Mouse (Mus musculus): ENCODE results near the gene A030005L19Rik. TPM values are rescaled to one million over a fixed set of nuclear protein-coding genes. Genes with fewer than 3 reads are reported as not detected.
"Not testable (repeated sequence)": the region's sequence is repeated elsewhere in the genome, so short reads cannot be mapped to it uniquely, and the experiment has no call there.

The A030005L19Rik gene
- polyA plus RNA-seq, 1 experiment, result 2.2 TPM

- WGBS, result 87% methylated on average over 2 of the region's 2 CpGs
- no peak for TF ChIP-seq CTCF (IDR thresholded peaks at IDR 0.05; ENCODE audit: extremely low read depth, insufficient read length, insufficient replicate concordance, low read depth, low read length)
- TF ChIP-seq POLR2A (IDR thresholded peaks at IDR 0.05; ENCODE audit: low read depth, low read length), result no peak
- Histone ChIP-seq H3K4me1 (ENCODE audit: control insufficient read depth, insufficient read depth, insufficient read length, low read length) (no peaks in the 10 kb centered on the region), H3K27ac (ENCODE audit: insufficient read depth, low read depth, low read length) (no peak overlapping the region), H3K27me3 (ENCODE audit: control insufficient read depth, insufficient read depth, low read length) (no peaks in the 10 kb centered on the region), H3K36me3 (ENCODE audit: control insufficient read depth, insufficient read depth, low read length) (no peaks in the 10 kb centered on the region), H3K4me3 (ENCODE audit: low read depth, low read length) (no peak overlapping the region)
These were observed 35.5 kb downstream of the A030005L19Rik start for GRCm38 (mm10) chr1:82948601-82949000.

- not testable (repeated sequence) for H3K36me3 ChIP-seq (ENCODE audit: control insufficient read depth, insufficient read depth, low read length); H3K27me3 ChIP-seq (ENCODE audit: control insufficient read depth, insufficient read depth, low read length); H3K4me1 ChIP-seq (ENCODE audit: control insufficient read depth, insufficient read depth, insufficient read length, low read length); H3K4me3 ChIP-seq (ENCODE audit: low read depth, low read length); H3K27ac ChIP-seq (ENCODE audit: insufficient read depth, low read depth, low read length)
These were observed 42.8 kb downstream of the A030005L19Rik start, which contains the start of gene Gm7544 for GRCm38 (mm10) chr1:82955913-82956312. Gm7544 (minus strand) TSS chr1:82956013.

DNA sequence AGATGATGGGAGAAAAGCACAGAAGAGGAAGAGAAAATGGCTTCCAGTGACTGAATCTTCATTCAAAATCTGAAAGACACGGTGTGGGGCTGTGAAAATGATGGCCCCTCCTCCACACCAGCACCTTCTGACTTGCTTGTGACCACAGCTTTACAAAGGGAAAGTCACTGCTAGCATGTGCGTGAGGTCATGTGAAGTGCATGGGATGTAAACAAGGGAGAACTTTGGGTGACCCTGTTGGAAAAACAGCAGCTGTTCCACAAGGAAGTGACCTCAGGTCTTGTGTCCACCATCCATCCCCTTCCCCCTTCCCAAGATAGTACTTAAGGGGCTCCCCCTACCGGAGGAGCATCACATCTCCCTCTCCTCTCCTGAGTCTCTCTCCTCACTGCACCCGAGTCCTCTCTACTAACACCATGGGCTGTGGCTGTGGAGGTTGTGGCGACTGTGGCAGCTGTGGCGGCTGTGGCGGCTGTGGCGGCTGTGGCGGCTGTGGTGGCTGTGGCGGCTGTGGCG is 46.8 kb downstream of the A030005L19Rik start, which contains the start of gene Gm47955:
TSS of gene Gm47955 (plus strand) at position 417 of the 516 bp plus-strand sequence.
- no peaks in the 10 kb centered on the region for H3K36me3 ChIP-seq (ENCODE audit: control insufficient read depth, insufficient read depth, low read length)
- H3K4me1 ChIP-seq (ENCODE audit: control insufficient read depth, insufficient read depth, insufficient read length, low read length), result no peaks in the 10 kb centered on the region
- H3K27ac ChIP-seq (ENCODE audit: insufficient read depth, low read depth, low read length), result no peak within 1 kb of the TSS
- no peak within 1 kb of the TSS for H3K4me3 ChIP-seq (ENCODE audit: low read depth, low read length)
- no peaks in the 10 kb centered on the region for H3K27me3 ChIP-seq (ENCODE audit: control insufficient read depth, insufficient read depth, low read length)
- 89% methylated on average over 11 of the region's 11 CpGs for WGBS
- TF ChIP-seq POLR2A (IDR thresholded peaks at IDR 0.05; ENCODE audit: low read depth, low read length) (no peak), CTCF (IDR thresholded peaks at IDR 0.05; ENCODE audit: extremely low read depth, insufficient read length, insufficient replicate concordance, low read depth, low read length) (no peak)

Other genes with a start within 250 kb of the A030005L19Rik start
- gene Mff, start 188.4 kb upstream of the A030005L19Rik start, polyA plus RNA-seq (2012; rRNA removed), result 22.3 and 31.7 TPM in 2 replicates
- 38.1 and 224 TPM in 2 replicates for gene Tm4sf20, start 144.9 kb upstream of the A030005L19Rik start, polyA plus RNA-seq (2012; rRNA removed)
- gene Gm47791, start 142.1 kb upstream of the A030005L19Rik start, polyA plus RNA-seq (2012; rRNA removed), result not detected in 2 replicates
- 28.4 and 46.7 TPM in 2 replicates for gene Agfg1, start 73.8 kb upstream of the A030005L19Rik start, polyA plus RNA-seq (2012; rRNA removed)
- not detected in 2 replicates for gene A030014E15Rik, start 11.6 kb downstream of the A030005L19Rik start, polyA plus RNA-seq (2012; rRNA removed)
- gene Gm6217, start 18.1 kb downstream of the A030005L19Rik start, polyA plus RNA-seq (2012; rRNA removed), result not detected in 2 replicates
- not detected in 2 replicates for gene A030003K21Rik, start 30.1 kb downstream of the A030005L19Rik start, polyA plus RNA-seq (2012; rRNA removed)
- not detected in 2 replicates for gene Gm7544, start 42.7 kb downstream of the A030005L19Rik start, polyA plus RNA-seq (2012; rRNA removed)
- gene Gm47955, start 47.0 kb downstream of the A030005L19Rik start, polyA plus RNA-seq (2012; rRNA removed), result not detected in 2 replicates
- gene Gm47959, start 87.2 kb downstream of the A030005L19Rik start, polyA plus RNA-seq (2012; rRNA removed), result not detected in 2 replicates
- 0.63 and 8.2 TPM in 2 replicates for gene Slc19a3, start 125.1 kb downstream of the A030005L19Rik start, polyA plus RNA-seq (2012; rRNA removed)
- not detected in 2 replicates for gene Krtap28-10, start 129.2 kb downstream of the A030005L19Rik start, polyA plus RNA-seq (2012; rRNA removed)
- gene Gm47969, start 131.6 kb downstream of the A030005L19Rik start, polyA plus RNA-seq (2012; rRNA removed), result 0.09 TPM in 1 of 2 replicates, not detected in the other
- gene A030005K14Rik, start 146.1 kb downstream of the A030005L19Rik start, polyA plus RNA-seq (2012; rRNA removed), result 0.18 TPM in 1 of 2 replicates, not detected in the other
- 1.3 TPM in 1 of 2 replicates, not detected in the other for gene Krtap28-13, start 147.6 kb downstream of the A030005L19Rik start, polyA plus RNA-seq (2012; rRNA removed)
- gene Ccl20, start 203.4 kb downstream of the A030005L19Rik start, polyA plus RNA-seq (2012; rRNA removed), result 4.1 and 15.3 TPM in 2 replicates
- gene Daw1, start 246.4 kb downstream of the A030005L19Rik start, polyA plus RNA-seq (2012; rRNA removed), result not detected in 2 replicates